Mouse (Mus musculus) heart, adult 2 months (tissue): ENCODE results near the gene Tmod1. TPM values are rescaled to one million over a fixed set of nuclear protein-coding genes. Genes with fewer than 3 reads are reported as not detected.

Experiments
- DNase-seq, 2 experiments: peaks; one replicate each; pipeline ENCODE4 v3.0.0; 2021
- H3K27ac ChIP-seq: fragments of 200-600 bp; 2 replicates; pipeline ENCODE4 v1.8.1; 2022
- H3K27me3 ChIP-seq: fragments of 200-500 bp; 2 replicates; pipeline ENCODE4 v1.6.1; 2012; ENCODE audit warnings: mild to moderate bottlenecking, low read length, inconsistent platforms, mixed read lengths; ENCODE audit not compliant: control insufficient read depth, insufficient read depth
- H3K36me3 ChIP-seq: fragments of 200-500 bp; 2 replicates; pipeline ENCODE4 v1.6.1; 2012; ENCODE audit warnings: low read length, inconsistent platforms; ENCODE audit not compliant: control insufficient read depth, insufficient read depth
- H3K4me1 ChIP-seq: fragments of 200-500 bp; 2 replicates; pipeline ENCODE4 v1.6.1; 2011; ENCODE audit warnings: low read length; ENCODE audit not compliant: control insufficient read depth, insufficient read depth
- H3K4me3 ChIP-seq: fragments of 200-600 bp; 2 replicates; pipeline ENCODE4 v1.8.1; 2022
- H3K79me2 ChIP-seq: fragments of 200-500 bp; replicated peaks from 2 replicates; pipeline ENCODE4 v1.6.1; 2012; ENCODE audit warnings: mild to moderate bottlenecking, inconsistent platforms, low read length, moderate library complexity, mixed read lengths; ENCODE audit not compliant: control insufficient read depth, insufficient read depth
- H3K9ac ChIP-seq: fragments of 200-500 bp; 2 replicates; pipeline ENCODE4 v1.6.1; 2012; ENCODE audit warnings: low read depth, mild to moderate bottlenecking, control low read depth, inconsistent platforms, low read length, mixed read lengths
- CTCF ChIP-seq: fragments of 200-600 bp; IDR thresholded peaks from 2 replicates; pipeline ENCODE4 v1.8.1; 2022; ENCODE audit warnings: antibody characterized with exemption, mild to moderate bottlenecking, moderate library complexity
- EP300 ChIP-seq: fragments of 200-500 bp; IDR thresholded peaks from 2 replicates; pipeline ENCODE4 v1.6.1; 2011; ENCODE audit warnings: low read depth, low read length, control low read depth; ENCODE audit not compliant: insufficient read depth
- POLR2A ChIP-seq: fragments of 200-500 bp; IDR thresholded peaks from 2 replicates; pipeline ENCODE4 v1.6.1; 2011; ENCODE audit warnings: mild to moderate bottlenecking, low read depth, low read length, control low read depth; ENCODE audit not compliant: insufficient read depth
- WGBS: fragments of 180-500 bp; shearing (Covaris S2); methylation state at CpG from one replicate; pipeline ENCODE4 v1.1.7; 2018; 5-methylcytosine and 5-hydroxymethylcytosine counted together
- intact Hi-C: fragments of 180-260 bp; cut with DNase I; formaldehyde crosslinking; loops from one replicate; pipeline ENCODE4 v1.15.1; 2025
- polyA plus RNA-seq: library from polyadenylated mRNA; depleted of rRNA; stranded (reverse); fragments of >200 nt; gene quantifications from 2 replicates; pipeline ENCODE4 v1.2.3, GENCODE M21; 2012
- total RNA-seq, 2 experiments: library from RNA; stranded (reverse); gene quantifications; 2 replicates each; pipeline ENCODE4 v1.2.3; 2021

The Tmod1 gene
- total and polyA plus RNA-seq, 3 experiments = 142 to 264 (median 250) TPM

DNA sequence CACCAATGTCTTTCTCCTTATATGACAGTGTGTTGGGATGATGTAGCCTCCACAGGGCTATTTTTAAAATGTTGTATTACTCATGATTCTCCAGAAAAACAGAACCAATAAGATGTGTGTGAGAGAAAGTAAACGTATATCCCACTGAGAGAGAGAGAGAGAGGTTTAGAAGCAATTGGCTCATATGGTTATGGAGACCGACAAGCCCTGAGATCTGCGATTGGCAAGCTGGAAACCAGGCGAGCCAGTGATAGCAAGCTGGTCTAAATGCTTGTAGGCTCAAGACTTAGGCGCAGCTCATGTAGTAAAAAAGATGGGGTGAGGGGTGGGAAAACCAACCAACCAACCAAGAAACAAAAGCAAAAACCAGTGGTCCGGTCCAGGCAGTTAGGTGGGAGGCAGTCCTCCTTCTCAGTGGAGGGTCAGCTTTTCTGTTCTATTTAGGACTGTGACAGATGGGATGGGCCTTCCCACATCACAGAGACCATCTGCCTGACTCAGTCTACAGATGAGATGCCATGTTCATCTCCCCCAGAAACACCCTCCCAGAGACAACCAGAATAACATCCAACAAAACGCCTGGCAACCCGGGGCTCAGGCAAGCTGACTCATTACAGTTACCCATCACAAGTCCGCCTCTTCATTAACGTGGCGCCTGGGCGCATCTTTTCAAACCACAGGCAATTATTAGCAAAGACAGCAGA lies 22.7 kb downstream of the Tmod1 start:
- intact Hi-C loops = no loop called here
- peaks cover 16% of the 10 kb centered on the region; the same call in 1 of the 2 replicates for H3K4me1 ChIP-seq

DNA sequence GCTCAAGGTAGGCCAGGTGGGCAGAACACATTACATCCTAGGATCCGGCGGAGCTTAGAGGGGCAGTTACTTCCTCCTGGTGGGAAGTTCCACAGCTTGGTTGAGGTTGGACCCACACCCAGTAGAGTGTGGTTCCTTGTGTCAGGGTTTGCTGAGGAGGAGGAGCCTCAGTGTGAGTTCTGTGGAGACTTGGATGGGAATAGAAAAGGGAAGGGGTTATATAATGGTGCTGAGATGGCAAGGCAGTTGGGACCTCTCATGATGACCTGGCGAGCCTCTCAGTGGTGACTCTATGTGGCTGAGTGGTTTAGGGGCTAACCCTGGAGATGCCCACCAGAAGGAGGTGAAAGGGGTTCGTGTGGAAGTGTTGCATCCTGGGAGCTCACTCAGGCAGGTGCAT lies 25.1 kb downstream of the Tmod1 start:
- intact Hi-C loops = loop anchor here (2.0 kb wide), 1 partner anchor 23 kb away; no protein-coding TSS in a partner anchor
- no peak for DNase-seq
- TF ChIP-seq EP300 (no peak), POLR2A (no peak), CTCF (no peak)
- Histone ChIP-seq H3K4me1 (peaks cover 17% of the 10 kb centered on the region; the same call in 1 of the 2 replicates), H3K4me3 (no peak overlapping the region), H3K27ac (peak overlapping the region; percentile 86), H3K36me3 (no peaks in the 10 kb centered on the region; the same call in 1 of the 2 replicates), H3K9ac (no peak overlapping the region), H3K79me2 (no peaks in the 10 kb centered on the region; the same call in 1 of the 2 replicates), H3K27me3 (no peaks in the 10 kb centered on the region)
- 69% methylated on average over 4 of the region's 4 CpGs for WGBS

More for the DNA sequence above, 22.7 kb downstream of the Tmod1 start:
- Histone ChIP-seq H3K79me2 (no peaks in the 10 kb centered on the region), H3K9ac (no peak overlapping the region), H3K27me3 (no peaks in the 10 kb centered on the region), H3K27ac (no peak overlapping the region), H3K4me3 (no peak overlapping the region), H3K36me3 (no peaks in the 10 kb centered on the region; the same call in 1 of the 2 replicates)
- no peak for DNase-seq
- 85% methylated on average over 12 of the region's 12 CpGs for WGBS
- TF ChIP-seq CTCF = no peak
- TF ChIP-seq POLR2A = no peak
- TF ChIP-seq EP300 = no peak

DNA sequence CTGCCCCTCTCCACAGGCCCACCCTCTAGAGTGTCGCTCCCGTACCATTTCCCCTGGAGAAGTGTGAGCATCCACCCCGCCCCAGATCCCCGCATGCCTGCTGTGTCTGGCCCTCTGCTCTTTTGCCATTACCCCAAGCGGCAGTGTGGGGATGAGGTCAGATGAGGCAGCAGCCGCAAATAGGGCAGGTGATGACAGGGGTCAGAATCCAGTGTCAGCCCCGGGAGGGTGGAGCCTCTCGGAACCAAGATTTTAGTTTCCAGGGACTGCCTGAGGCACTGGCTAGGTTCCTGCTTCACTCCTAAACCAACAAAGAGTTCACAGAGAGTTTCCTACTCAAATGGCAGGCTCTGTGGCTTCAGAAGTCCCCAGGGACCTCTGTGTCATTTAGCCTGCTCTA lies 25.5 kb downstream of the Tmod1 start:
- Histone ChIP-seq H3K9ac (peak overlapping the region; percentile 45; the same call in 1 of the 2 replicates), H3K79me2 (no peaks in the 10 kb centered on the region; the same call in 1 of the 2 replicates), H3K36me3 (no peaks in the 10 kb centered on the region), H3K4me3 (no peak overlapping the region; the same call in 1 of the 2 replicates), H3K4me1 (peaks cover 16% of the 10 kb centered on the region; the same call in 1 of the 2 replicates), H3K27ac (peak overlapping the region; percentile 86), H3K27me3 (no peaks in the 10 kb centered on the region)
- peak; percentile 55 to 76 for DNase-seq
- intact Hi-C loops = loop anchor here (2.0 kb wide), 1 partner anchor 23 kb away; no protein-coding TSS in a partner anchor
- WGBS = 19% methylated on average over 8 of the region's 8 CpGs
- TF ChIP-seq EP300 = peak; percentile 78
- 0 out of 2 replicates have a peak, but pooled peaks have one; percentile 31 for TF ChIP-seq POLR2A
- TF ChIP-seq CTCF = no peak

DNA sequence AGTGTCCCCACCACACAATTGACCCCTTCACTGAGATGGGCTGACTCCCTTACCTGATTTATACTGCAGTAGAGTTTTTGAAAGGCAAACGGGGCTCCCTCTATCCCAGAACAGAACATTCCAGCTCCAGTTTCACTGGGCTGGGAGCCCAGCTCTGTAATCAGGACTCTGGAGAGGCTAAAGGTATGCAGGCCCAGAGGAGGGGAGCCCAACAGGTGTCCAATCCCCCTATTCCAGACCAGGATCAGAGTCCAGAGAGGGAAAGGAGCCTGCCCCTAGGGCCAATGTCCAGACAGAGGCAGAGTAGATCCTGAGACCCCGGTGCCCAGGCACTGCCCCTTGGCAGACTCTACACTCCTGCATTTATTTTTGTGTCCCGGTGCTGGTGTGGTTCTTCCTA lies 26.2 kb downstream of the Tmod1 start:
- intact Hi-C loops = loop anchor here (2.0 kb wide), 1 partner anchor 24 kb away; no protein-coding TSS in a partner anchor
- Histone ChIP-seq H3K9ac (no peak overlapping the region; the same call in 1 of the 2 replicates), H3K36me3 (no peaks in the 10 kb centered on the region), H3K27ac (peak overlapping the region; percentile 86), H3K4me1 (peaks cover 13% of the 10 kb centered on the region; the same call in 1 of the 2 replicates), H3K4me3 (no peak overlapping the region; the same call in 1 of the 2 replicates), H3K27me3 (no peaks in the 10 kb centered on the region), H3K79me2 (no peaks in the 10 kb centered on the region; the same call in 1 of the 2 replicates)
- 47% methylated on average over 3 of the region's 3 CpGs for WGBS
- TF ChIP-seq EP300 (peak; percentile 75; the same call in 1 of the 2 replicates), CTCF (no peak)
- peak; percentile 58 to 78 for DNase-seq

DNA sequence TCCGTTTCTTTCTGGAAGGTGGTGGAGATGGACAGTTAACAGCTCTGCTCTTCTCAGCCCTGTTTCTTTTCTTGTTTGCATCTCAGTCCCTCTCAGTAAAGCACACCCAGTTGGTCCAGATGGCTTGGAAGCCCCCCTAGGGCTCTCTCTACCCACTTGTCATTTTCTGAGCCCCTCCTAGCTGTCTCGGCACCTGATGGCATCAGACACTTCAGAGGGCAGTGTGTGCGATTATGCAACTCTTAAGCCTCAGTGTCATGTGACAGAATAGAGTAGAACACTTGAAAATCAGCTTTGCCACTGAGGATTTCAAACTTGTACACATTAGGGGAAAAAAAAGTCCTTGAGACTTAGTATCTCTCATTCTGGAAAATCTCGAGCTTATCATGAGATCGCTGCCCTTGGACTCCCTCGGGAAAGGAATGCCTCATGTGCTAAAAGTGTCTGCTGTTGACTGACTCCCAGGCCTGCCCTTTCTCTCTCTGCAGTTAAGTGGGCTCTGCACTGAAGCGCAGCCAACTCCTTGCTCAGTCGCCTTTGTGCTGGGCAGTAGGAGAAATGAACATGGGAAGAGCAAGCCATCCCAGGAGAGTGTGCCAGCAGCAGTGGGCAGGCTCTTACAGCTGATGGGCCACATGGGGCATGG lies 27.1 kb downstream of the Tmod1 start:
- DNase-seq = peak in 1 of 2 experiments; percentile 56

DNA sequence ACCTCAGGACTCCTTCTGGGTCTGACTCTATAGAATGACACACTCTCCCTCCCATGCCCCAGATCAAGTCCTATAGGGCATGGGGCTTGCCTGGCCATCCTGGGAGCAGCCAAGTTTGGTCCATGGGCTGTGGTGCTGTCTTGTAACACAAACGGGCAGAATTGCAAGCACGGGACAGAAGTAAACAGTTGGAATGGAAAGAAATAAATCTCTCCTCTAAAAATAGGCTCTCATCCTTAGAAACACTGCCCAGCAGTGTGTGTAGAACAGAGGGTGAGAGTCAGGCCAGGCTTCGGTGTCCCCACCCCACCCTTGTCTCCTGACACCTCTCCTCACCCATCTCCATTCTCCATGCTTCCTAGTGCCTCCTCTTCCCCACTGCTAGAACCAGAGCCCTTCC lies 29.3 kb downstream of the Tmod1 start:
- Histone ChIP-seq H3K27ac (peak overlapping the region; percentile 39), H3K36me3 (no peaks in the 10 kb centered on the region; the same call in 1 of the 2 replicates), H3K4me1 (peaks cover 15% of the 10 kb centered on the region), H3K27me3 (no peaks in the 10 kb centered on the region), H3K9ac (no peak overlapping the region), H3K79me2 (peaks cover 1% of the 10 kb centered on the region; the same call in 1 of the 2 replicates), H3K4me3 (no peak overlapping the region)
- no peak for DNase-seq
- intact Hi-C loops = no loop called here
- WGBS = 53% methylated on average over 3 of the region's 3 CpGs
- no peak for TF ChIP-seq POLR2A
- no peak for TF ChIP-seq CTCF
- TF ChIP-seq EP300 = no peak

More for the DNA sequence above, 27.1 kb downstream of the Tmod1 start:
- WGBS = 34% methylated on average over 8 of the region's 8 CpGs
- peak overlapping the region; percentile 41; the same call in 1 of the 2 replicates for H3K9ac ChIP-seq
- no peaks in the 10 kb centered on the region for H3K36me3 ChIP-seq
- H3K79me2 ChIP-seq = no peaks in the 10 kb centered on the region; the same call in 1 of the 2 replicates
- H3K27ac ChIP-seq = peak overlapping the region; percentile 86
- H3K4me3 ChIP-seq = no peak overlapping the region
- H3K4me1 ChIP-seq = peaks cover 12% of the 10 kb centered on the region; the same call in 1 of the 2 replicates
- intact Hi-C loops = loop anchor here (2.0 kb wide), 1 partner anchor 25 kb away; no protein-coding TSS in a partner anchor
- H3K27me3 ChIP-seq = no peaks in the 10 kb centered on the region
- TF ChIP-seq EP300 (0 out of 2 replicates have a peak, but pooled peaks have one; percentile 5), POLR2A (no peak), CTCF (no peak)
